Mouse (Mus musculus) activated CD4-positive, CD25-positive, alpha-beta regulatory T cell, adult 4 months (primary cell): ENCODE measurements around the gene Nup35. TPM values are rescaled to one million over a fixed set of nuclear protein-coding genes. Genes with fewer than 3 reads are reported as not detected.

ENCODE experiments used
- ATAC-seq: one replicate; pipeline ENCODE4 v1.8.0; 2017
- polyA plus RNA-seq, 2 experiments: library from polyadenylated mRNA; unstranded; fragments of 100-300 nt; shearing (Covaris generic); gene quantifications; one replicate each; pipeline ENCODE4 v1.2.1; 2017

The Nup35 gene
- 10 to 100 TPM; 26.5 to 27.4 TPM for polyA plus RNA-seq

DNA sequence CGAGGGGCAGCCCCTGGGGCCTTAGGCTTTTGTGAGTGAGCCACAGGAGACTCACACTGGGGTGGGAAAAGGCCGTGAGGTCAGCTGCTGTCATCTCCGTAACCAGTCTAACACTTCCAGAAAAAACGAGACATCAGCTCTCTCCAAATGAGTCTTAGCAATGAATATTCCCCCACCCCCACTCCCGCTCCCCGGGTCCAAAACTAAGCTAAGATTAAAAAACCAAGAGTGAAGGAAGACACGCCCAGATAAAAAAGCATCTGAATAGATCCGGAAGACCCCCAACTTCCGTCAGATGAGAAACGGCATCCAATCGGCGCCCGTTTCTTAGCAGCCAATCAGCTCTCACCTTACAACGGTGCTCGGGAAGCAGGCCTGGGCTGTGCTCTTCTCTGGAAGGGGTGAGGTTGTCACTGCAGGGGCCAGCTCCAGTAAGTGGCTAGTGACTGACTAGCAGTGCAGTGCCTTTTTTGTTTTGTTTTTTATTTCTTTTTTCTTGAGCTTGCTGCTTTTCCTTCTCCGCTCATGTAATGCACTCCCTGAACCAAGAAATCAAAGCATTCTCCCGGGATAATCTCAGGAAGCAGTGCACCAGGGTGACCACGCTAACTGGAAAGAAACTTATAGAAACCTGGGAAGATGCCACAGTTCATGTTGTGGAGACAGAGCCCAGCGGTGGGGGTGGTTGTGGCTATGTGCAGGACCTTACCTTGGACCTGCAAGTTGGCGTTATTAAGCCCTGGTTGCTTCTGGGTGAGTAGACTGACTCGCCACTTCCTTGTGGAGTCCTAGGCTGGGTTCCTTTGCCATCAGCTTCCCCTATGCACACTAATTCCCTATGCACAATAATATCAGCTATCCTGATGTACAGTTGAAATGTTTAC is at the start of gene Nup35, which contains the start of gene Dusp19:
Nup35 (plus strand) TSS at position 383 of the 884 bp plus-strand sequence.
Dusp19 (plus strand) TSS at position 192 of the 884 bp plus-strand sequence.
- ATAC-seq: peak; percentile 99

DNA sequence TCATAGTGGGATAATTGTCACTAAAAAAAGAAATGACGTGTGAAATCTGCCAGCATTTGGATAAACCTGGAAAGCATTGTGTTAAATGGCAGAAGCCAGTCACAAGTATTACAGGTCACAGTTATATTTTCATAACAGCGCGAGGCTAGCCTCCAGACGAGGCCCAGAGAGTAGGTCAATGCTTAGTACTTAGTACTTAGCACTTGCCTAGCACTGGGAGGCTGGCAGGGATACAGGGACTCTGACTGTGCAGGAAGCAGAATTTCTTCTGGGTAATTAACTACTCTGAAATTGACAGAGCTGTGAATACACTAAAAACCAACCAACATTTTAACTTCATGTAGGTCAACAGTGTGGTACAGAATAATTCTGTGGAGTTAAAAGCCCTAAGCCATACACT is 49.6 kb upstream of the Nup35 start:
- no peak for ATAC-seq

DNA sequence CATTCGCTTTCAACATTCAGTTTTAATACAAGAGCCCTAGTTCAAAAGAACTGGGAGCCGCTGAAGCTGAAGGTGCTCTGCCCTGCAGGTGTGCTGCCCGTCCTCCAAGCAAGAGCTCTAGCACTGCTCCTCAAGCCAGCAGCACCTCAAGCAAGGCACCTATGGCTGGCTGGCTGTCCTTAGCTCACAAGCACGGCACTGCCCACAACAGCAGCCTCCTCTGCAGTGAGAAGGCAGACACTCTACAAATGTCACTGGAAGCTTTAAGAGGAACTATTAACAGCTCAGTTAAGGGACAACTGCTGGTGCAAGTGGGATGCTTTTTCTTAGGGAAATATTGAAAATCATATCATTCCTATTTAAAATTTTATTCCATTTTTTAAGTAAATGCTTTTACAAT is 46.4 kb upstream of the Nup35 start:
- ATAC-seq: no peak

DNA sequence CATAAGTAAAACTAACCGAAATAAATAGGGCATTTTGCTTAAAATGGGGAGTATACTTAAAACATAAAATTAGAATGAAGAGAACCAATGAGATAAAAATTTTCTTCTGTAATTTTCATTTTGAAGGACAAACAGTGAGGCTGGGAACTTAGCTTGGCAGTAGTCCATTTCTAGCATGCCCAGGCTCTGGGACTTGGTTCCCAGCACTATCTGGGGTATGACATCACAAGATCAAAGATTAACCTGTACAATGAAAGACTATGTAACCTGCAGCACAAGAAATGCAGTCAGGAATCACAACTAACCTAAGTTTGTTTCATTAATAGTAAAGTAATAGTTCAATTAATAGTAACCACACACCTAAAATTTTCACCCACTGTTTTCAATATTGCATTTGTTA is 39.8 kb upstream of the Nup35 start:
- no peak for ATAC-seq

DNA sequence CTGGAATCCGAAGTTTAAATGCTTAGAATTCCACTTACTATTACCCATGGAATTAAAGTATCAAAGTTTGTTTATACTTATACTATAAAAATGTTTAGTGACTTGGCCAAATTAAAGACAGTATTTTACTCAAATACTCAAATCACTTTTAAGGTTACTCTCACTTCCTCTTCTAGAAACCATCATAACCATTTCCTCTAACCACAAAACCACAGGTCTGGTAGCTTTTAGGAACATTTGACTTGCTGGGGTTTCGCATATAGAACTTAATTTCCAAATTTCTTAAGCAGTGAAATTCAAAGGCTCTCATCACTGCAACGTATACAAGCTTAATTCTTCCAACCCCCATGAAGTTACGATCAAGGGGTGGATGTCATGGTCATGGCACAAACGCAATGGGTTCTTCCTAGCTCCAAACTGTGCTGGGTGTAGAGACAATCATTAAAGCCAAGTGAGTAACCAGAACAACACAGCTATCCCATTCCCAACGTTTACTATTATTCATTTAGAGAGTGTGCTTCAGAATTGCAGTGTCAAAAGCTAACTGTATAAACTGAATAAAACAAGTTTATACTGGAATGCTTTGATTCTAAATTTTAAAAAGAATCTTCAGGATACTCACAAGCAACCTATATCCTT is 37.7 kb upstream of the Nup35 start:
- ATAC-seq: no peak

DNA sequence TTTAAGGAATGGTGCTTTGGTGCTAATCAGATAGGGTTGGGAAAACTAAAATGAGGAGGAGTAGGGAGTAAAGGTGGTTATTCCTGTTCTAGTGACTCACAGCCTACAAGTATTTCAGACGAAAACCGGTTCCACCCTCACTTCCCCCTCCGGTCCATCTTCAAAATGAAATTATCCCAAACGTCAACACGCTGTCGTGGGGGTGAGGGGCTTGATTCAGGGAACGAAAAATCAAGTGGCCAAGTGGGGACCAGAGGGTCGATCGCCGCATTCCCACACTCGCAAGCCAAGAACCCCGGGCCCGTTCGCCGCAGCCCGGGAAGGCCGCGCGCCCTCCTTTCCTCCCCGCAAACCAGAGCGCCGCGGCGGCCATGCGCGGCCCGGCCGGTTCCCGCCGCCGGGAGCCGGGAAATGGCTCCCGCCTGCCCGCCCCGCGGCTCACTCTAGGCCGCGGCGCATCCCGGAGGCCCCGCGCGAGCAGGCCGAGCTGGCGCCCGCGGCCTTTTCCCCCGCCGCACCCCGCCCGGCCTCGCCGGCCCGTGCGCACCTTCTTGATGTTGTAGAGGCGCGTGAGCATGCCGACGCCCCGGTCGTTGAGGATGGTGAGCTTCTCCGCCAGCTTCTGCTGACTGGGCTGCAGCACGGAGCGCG is 36.6 kb upstream of the Nup35 start:
- peak; percentile 8 for ATAC-seq

DNA sequence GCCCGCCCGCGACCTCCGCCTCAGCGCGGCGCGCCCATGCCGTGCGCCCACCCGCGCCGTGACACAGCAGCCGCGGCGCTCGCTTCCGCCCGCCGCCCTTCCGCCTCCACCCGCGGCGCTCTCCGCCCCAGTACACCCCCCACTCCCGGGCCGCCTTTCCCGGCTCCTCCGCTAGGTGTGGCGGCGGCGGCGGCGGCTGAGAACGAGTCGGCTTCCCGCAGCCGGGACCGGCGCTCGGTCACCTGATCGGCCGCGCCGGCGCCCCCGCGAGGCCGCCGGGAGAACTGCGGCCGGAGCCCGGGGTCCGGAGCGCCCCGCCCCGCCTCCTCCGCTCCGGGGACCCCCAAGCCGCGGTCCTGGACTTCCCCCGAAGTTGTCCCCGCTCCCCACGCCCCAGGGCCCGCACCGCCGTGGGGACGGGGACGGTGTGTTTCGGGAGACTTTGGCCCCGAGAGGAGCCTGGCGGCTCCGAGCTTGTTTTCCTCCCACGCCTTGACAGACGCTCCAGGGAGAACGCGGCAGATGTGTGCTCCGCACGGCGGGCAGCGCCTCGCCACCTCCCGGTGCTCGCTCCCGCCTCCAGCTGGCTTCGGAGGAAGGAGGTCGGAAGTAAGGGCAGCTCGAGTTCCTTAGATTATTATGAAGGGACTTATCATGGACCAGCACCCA is 35.9 kb upstream of the Nup35 start, which contains the start of gene Nckap1:
Nckap1 (minus strand) TSS at position 338 of the 669 bp plus-strand sequence.
- peak; percentile 80 for ATAC-seq

DNA sequence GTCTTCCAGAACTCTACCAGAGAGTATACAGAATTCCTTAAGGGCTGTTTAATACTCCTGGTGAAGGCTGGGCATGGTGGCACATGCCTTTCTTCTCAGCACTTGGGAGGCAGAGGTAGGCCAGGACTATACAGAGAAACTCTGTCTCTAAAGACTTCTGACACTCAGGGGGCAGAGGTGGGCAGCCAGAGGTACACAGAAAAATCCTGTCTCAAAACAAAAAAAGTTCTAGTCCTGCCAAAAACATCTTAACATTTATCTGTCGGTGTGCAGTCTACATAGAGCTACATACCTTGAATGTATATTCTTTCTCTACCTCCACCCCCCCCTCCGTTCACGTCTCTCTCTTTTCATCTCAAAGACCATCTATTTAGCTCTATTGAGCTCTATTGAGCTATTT is 34.7 kb upstream of the Nup35 start:
- no peak for ATAC-seq

DNA sequence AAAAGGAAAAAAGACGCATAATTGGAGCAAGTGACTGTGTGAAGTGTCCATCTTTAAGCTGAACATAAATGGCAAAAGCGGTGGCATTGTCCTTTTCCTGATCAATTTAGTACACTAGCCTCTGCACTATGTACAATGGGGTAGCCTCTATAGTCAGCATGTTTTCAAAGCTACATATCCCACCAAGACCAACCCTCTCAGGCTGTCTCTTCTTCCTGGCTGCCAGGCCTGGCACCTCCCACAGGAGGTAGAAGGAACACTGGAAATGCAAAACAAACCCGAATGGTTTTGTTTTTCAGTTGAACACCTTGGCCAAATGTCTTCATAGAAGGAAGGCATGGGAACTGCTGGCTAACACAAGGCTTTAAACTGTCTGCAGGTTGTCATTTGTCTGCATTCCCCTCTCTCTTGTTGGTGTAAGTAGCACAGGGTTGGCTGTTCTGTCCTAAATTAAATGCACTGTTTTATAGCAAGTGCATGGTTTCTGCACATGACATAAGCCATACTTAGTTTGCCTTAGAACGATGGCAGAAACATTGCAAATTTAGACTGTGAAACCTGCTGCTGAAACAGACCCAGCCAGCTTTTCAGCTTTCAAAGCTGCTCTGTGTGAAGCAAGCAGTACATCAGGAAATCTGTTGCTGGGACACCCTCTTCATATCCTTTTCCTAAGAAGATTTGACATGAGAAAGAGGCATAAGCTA is 22.7 kb upstream of the Nup35 start:
- ATAC-seq: no peak

DNA sequence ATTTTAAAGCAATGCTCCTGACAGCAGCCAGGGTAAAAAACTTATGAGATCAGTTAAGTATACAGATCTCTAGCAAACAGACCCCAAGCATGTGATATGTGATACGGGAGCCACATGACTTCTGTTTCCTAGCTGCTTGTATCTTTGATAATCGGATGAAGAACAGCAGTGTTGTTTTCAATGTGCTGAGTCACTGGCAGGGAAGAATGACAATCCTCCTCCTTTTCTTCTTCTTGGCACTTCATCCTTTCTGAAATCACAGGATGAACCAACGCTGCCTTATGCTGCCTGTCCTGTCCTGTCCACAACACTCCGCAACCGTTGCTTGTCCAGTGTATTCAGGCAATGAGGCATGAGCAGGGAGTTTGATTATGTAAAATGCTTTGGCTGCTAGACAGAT is 20.1 kb upstream of the Nup35 start:
- no peak for ATAC-seq

DNA sequence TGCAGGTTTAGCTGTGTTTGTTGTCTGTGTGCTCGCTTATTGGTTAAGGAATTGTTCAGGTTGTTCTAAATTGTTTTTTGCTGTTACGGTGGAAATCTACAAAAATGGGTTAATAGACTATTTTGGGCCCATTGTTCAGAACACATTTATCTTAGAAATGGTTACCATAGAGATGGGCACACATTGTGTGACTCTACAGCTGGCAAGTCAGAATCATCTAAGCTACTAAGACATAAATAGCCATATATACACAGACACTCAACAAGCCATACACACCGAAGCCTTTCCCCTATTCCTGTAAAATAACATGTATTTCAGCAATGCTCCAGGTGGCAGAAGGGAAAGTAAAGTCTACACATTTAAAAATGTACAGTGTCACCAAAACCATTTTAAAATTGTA is 17.2 kb upstream of the Nup35 start:
- ATAC-seq: no peak

DNA sequence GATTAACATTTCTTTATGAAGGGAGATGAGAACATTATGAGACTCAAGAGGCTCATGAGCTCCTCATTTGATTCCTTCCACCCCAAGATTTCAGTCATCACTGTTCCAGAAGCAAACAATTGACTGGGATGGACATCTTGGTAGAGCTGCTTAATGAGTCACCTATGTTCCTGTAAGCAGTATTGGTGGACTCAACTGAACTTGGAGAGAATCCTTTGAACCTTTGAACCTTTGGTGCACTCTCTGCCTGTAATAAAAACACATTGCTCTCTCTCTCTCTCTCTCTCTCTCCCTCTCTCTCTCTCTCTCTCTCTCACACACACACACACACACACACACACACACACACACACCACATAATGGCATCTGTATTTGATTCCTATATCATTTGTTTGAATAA is 16.4 kb upstream of the Nup35 start:
- ATAC-seq: no peak

DNA sequence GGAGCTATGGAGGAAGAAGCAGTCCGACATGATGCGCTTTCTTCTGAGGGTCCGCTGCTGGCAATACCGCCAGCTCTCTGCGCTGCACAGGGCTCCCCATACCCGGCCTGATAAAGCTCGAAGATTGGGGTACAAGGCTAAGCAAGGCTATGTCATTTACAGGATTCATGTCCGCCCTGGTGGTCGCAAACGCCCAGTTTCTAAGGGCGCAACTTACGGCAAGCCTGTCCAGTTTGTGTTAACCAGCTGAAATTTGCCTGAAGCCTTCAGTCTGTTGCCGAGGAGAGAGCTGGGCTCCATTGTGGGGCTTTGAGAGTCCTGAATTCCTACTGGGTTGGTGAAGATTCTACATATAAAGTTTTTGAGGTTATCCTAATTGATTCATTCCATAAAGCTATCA is 14.3 kb upstream of the Nup35 start:
- no peak for ATAC-seq

DNA sequence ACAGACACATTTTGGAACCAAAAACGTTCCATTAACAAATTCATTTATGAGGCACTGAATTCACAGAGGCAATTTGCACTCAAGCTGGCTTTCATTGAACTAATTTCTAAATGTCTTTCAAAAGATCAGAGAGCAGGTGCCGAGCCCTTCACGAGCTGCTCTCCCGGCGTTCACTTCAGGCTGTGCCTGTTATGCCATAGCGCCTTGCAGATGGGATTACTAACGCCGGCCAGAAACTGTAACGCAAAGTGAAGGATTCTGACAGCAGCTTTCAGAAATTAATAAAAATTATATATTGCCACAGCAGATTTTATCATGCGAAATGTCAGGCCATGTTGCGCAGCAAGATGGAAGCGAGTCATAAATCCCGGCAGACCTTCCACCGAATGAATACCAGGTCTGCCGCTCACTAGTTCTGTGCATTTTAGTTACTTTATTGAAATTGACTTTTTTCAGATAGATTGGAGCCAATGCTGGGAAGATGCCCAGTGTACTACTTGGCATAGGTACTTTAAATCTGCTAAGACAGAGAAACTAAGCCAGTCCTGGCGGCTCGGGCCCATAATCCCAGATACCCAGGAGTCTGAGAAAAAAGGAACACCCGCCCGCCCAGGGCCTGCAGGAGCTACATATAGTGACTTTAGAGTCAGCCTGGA is 13.1 kb upstream of the Nup35 start:
- ATAC-seq: no peak

DNA sequence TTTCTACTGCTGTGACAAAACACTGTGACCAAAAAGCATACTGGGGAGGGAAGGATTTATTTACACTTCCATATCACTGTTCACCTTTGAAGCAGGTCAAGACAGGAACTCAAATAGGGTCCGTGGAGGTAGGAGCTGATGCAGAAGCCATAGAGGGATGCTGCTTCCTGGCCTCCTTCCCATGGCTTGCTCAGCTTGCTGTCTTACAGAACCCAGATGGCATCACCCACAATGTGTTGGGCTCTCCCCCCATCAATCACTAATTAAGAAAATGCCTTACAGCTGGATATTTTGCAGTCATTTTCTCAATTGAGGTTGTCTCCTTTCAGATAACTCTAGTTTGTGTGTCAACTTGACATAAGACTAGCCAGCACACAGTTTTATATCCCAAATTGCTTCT is 4.8 kb upstream of the Nup35 start:
- ATAC-seq: no peak

DNA sequence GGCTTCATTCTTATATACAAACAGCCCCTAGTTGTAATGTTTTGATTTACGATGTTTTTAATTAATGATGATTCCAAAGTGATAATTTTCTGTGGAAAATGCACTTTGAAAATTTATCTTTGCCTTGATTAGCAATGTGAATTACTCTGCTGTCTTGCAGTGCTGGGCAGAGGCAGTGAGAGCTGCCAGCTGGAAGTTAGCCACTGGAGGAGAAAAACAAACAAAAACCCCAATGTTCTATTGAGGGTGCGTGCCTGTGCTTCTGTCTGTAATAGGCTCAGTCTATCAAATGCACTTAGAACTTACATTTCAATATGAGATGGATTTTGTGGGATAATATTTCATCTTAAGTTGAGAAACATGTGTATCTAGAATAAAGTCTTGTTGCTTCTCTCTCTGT is 4.2 kb upstream of the Nup35 start:
- no peak for ATAC-seq

DNA sequence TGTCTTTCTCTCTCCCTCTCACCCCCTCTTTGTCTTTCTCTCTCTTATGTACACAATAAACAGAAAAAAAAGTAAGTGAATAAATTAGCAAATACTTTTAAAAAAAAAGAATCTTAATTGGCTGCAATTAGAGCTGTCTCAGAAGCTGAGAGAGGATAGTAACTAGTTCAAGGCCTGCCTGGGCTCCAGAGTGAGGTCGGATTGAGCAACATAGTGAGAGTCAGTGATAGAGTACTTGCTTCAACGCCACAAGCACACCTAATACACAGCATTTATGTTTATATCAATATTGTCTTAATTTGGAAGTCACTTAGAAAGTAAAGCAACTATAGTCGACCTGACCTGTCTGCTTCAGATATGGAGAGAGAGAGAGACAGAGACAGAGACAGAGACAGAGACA is 2.0 kb downstream of the Nup35 start:
- no peak for ATAC-seq

DNA sequence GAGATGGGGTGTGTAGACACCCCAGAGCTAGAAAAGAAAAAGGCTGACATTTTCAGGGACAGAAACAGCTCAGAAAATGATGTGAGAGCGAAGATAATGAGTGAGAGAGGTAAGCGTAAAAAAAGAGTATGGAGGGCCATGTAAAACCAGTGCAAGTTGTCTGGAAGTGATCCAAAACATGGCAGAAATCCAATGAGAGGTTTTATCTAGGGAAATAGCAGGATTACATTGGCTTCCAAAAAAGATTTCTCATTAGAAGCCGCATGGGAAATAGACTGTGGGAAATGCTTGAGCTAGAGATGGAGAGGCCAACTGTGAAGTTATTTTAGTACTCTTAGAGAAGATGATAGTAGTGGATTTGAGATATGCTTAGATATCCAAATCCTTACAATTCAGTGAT is 4.9 kb downstream of the Nup35 start:
- no peak for ATAC-seq

DNA sequence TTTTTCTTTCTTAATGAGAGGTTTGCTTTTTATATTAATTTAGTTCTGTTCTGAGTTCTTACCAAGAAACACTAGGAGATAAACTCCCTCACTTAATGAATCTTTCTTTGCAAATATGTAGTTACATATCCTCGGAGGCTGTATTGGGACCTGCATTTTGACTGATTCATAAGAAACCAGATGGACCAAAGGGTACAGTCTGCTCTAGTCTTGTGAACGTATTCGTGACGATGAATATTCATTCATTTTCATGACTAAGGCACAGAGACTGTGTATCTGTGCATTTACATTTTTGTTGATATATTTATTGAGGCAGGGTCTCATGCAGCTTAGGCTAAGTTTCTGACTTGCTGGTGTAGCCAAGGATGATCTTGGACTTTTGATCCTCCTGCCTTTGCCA is 7.5 kb downstream of the Nup35 start:
- ATAC-seq: no peak

DNA sequence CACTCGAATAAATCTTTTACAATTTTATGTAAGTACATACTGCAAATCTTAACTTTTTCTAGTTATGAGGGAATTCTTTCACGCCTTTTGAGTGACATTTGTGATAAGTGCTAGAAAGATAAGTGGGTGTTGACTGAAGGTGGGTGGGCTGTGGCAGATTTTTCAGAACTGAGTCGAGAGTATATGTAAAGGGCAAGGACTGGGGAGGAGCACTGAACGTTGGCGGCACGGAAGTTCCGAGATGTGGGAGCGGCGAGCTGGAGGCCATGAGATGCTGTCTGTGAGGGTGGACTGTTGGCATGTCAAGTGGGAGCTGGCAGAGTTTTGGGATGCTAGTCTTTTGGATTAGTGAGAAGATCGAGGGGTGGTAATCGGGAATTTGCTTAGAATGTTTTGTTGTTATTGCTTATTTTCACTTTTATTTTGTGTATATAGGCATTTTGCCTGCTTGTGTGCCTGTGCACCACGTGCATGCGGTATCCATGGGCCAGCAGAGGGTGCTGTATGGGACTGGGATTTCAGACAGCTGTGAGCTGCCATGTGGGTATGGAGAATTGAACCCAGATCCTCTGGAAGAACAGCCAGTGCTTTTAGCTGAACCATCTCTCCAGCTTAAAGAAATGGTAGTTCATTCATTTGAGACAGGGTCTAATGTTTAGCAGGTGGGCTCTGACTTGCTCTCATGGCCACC is 15.4 kb downstream of the Nup35 start:
- ATAC-seq: no peak
